Mouse (Mus musculus): ENCODE data around the gene Tex21. TPM values are rescaled to one million over a fixed set of nuclear protein-coding genes. Genes with fewer than 3 reads are reported as not detected.
A peak's percentile ranks its signal among the peaks of the same experiment; 100 is the strongest.

Gene Tex21
- polyA plus RNA-seq, 1 experiment from 2014 or later: not detected

DNA sequence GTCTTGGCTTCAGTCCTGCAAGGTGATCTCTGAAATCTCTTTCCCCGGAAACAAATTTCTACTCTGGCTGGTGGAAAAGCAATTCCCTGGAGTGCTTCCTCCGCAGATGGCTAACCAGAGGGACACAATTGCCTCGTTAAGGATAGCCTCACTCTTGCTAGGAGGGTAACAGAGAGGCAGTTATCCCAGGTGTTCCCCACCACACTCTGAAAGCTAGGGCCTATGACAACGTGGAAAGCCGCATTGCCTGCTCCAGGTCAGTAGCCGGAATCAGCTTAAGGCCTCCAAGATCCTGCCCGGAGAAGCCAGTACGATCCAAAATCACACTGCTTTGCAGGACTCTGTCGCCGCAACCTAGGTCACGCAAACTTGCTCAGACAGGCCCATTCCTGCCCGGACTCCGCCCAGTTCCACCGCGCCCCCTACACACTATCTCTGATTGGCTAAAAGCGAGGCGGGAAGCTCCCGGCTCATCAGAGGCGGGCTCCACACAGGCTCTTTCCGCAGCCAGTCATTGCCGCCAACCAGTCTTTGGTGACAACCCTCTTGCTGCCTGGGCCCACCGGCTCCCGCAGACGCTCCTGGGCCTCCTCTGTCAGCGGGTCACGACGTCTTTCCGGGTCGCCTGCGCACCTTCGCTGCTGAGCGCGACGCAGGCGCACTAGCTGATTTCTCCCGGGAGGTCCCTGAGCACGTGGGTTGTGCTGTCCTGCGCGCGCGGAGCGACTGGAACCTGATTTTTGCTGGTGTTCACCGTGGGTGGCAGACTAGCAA is 8.4 kb upstream of the Tex21 start, which contains the start of gene Mthfd1:
TSS of gene Mthfd1 (plus strand) at position 574 of the 774 bp plus-strand sequence.
- H3K27me3 ChIP-seq (replicated peaks; ENCODE audit: control insufficient read depth, insufficient read depth, low read length): no peaks in the 10 kb centered on the region
- H3K36me3 ChIP-seq (ENCODE audit: control insufficient read depth, insufficient read depth): no peaks in the 10 kb centered on the region
- H3K9ac ChIP-seq (ENCODE audit: low read depth, low read length): peak within 1 kb of the TSS; percentile 59
- no peaks in the 10 kb centered on the region for H3K9me3 ChIP-seq (ENCODE audit: control insufficient read depth)
- TF ChIP-seq CTCF (IDR thresholded peaks at IDR 0.05; ENCODE audit: low read depth): 0 out of 2 replicates have a peak, but pooled peaks have one; percentile 10
- ATAC-seq: peak; percentile 98
- 2% methylated on average over 43 of the region's 43 CpGs for WGBS
- H3K4me3 ChIP-seq (ENCODE audit: low read depth, low read length): peak within 1 kb of the TSS; percentile 67
- H3K4me2 ChIP-seq (replicated peaks; ENCODE audit: low read depth): peak within 1 kb of the TSS; percentile 96
- peak within 1 kb of the TSS; percentile 60 for H3K27ac ChIP-seq (ENCODE audit: low read depth, low read length)
- no peaks in the 10 kb centered on the region; the same call in 1 of the 2 replicates for H3K4me1 ChIP-seq (replicated peaks; ENCODE audit: control insufficient read depth, insufficient read depth, low read length)

DNA sequence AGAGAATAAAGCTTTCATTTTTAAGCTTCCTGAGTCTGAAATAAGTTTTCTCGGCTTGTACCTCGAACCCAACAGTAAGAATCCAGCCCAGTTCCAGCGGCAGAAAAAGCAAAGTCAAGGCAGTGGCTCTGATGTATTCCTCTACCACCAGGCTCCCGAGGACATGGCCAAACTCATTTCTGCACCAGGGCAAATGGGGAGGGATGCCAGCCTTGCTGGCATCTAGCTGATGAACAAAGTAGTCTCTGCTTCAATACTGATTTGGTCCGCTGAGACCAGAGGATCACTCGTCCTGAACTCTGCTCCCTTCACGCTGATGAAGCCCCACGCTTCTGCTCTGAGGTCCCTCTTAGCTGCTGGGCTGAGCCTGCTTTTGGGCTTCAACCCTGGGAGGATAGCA is 7.4 kb upstream of the Tex21 start:
- no peaks in the 10 kb centered on the region for H3K27me3 ChIP-seq (replicated peaks; ENCODE audit: control insufficient read depth, insufficient read depth, low read length)
- H3K4me2 ChIP-seq (replicated peaks; ENCODE audit: low read depth): no peak overlapping the region
- no peak for TF ChIP-seq CTCF (IDR thresholded peaks at IDR 0.05; ENCODE audit: low read depth)
- no peaks in the 10 kb centered on the region for H3K9me3 ChIP-seq (ENCODE audit: control insufficient read depth)
- H3K36me3 ChIP-seq (ENCODE audit: control insufficient read depth, insufficient read depth): no peaks in the 10 kb centered on the region
- H3K27ac ChIP-seq (ENCODE audit: low read depth, low read length): no peak overlapping the region
- H3K4me1 ChIP-seq (replicated peaks; ENCODE audit: control insufficient read depth, insufficient read depth, low read length): no peaks in the 10 kb centered on the region; the same call in 1 of the 2 replicates
- 72% methylated on average over 8 of the region's 8 CpGs for WGBS
- ATAC-seq: no peak
- H3K9ac ChIP-seq (ENCODE audit: low read depth, low read length): no peak overlapping the region
- no peak overlapping the region for H3K4me3 ChIP-seq (ENCODE audit: low read depth, low read length)

- no peaks in the 10 kb centered on the region for H3K9me3 ChIP-seq (ENCODE audit: control insufficient read depth)
- H3K27ac ChIP-seq (ENCODE audit: low read depth, low read length): no peak overlapping the region
- H3K4me1 ChIP-seq (replicated peaks; ENCODE audit: control insufficient read depth, insufficient read depth, low read length): no peaks in the 10 kb centered on the region; the same call in 1 of the 2 replicates
- ATAC-seq: no peak
- TF ChIP-seq CTCF (IDR thresholded peaks at IDR 0.05; ENCODE audit: low read depth): no peak
- no peak overlapping the region for H3K4me3 ChIP-seq (ENCODE audit: low read depth, low read length)
- H3K27me3 ChIP-seq (replicated peaks; ENCODE audit: control insufficient read depth, insufficient read depth, low read length): no peaks in the 10 kb centered on the region
- H3K4me2 ChIP-seq (replicated peaks; ENCODE audit: low read depth): no peak overlapping the region
- 77% methylated on average over 2 of the region's 2 CpGs for WGBS
- H3K36me3 ChIP-seq (ENCODE audit: control insufficient read depth, insufficient read depth): no peaks in the 10 kb centered on the region
- H3K9ac ChIP-seq (ENCODE audit: low read depth, low read length): no peak overlapping the region
Measured at GRCm38 (mm10) chr12:76253591-76253990, 7.0 kb upstream of the Tex21 start.

DNA sequence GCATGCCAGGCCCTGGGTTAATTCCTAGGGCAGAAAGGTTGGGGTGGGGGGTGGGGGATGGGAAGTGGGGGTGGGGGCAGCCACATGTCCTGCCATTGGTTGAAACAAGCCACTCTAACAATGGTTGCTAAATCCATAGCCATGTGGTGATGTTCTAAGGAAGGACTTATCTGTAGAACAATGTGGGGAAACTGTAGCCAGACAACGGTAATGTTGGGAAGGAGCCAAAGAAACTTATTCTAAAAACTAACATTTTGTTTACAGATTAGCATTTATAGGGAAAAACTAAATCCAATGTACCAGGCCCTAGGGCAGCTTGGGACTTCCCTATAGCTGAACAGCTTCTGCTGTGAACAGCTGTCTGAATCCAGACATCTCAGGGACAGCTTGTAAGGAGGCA is 6.5 kb upstream of the Tex21 start:
- no peak for TF ChIP-seq CTCF (IDR thresholded peaks at IDR 0.05; ENCODE audit: low read depth)
- Histone ChIP-seq H3K27me3 (replicated peaks; ENCODE audit: control insufficient read depth, insufficient read depth, low read length) (no peaks in the 10 kb centered on the region), H3K9me3 (ENCODE audit: control insufficient read depth) (no peaks in the 10 kb centered on the region), H3K4me1 (replicated peaks; ENCODE audit: control insufficient read depth, insufficient read depth, low read length) (no peaks in the 10 kb centered on the region; the same call in 1 of the 2 replicates), H3K27ac (ENCODE audit: low read depth, low read length) (no peak overlapping the region), H3K36me3 (ENCODE audit: control insufficient read depth, insufficient read depth) (no peaks in the 10 kb centered on the region), H3K4me2 (replicated peaks; ENCODE audit: low read depth) (no peak overlapping the region), H3K9ac (ENCODE audit: low read depth, low read length) (no peak overlapping the region), H3K4me3 (ENCODE audit: low read depth, low read length) (no peak overlapping the region)
- WGBS: 62% methylated on average over 1 of the region's 1 CpGs
- ATAC-seq: no peak

DNA sequence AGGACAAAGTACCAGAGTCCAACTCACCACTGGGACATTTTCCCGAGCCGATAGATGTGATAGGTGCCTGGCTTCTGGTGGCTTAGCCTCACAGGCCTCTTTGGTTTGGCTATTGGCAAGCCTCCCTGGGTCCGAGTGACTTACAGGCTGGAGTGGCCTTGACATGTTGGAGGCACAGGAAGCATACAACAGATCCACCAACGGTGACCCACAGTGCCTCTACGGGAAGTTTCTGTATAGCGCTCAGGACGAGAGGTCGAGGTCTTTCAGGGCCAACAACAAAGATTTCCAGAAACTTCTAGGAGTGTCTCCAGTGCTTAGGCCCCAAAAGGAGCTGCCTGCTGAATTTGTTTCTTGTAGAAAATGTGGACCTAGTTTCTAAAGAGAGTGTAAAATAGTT is 1.6 kb downstream of the Tex21 start:
- Histone ChIP-seq H3K9ac (ENCODE audit: low read depth, low read length) (no peak overlapping the region), H3K27me3 (replicated peaks; ENCODE audit: control insufficient read depth, insufficient read depth, low read length) (no peaks in the 10 kb centered on the region), H3K27ac (ENCODE audit: low read depth, low read length) (no peak overlapping the region), H3K9me3 (ENCODE audit: control insufficient read depth) (no peaks in the 10 kb centered on the region), H3K4me1 (replicated peaks; ENCODE audit: control insufficient read depth, insufficient read depth, low read length) (no peaks in the 10 kb centered on the region), H3K4me2 (replicated peaks; ENCODE audit: low read depth) (no peak overlapping the region), H3K36me3 (ENCODE audit: control insufficient read depth, insufficient read depth) (no peaks in the 10 kb centered on the region), H3K4me3 (ENCODE audit: low read depth, low read length) (no peak overlapping the region)
- 83% methylated on average over 8 of the region's 8 CpGs for WGBS
- no peak for TF ChIP-seq CTCF (IDR thresholded peaks at IDR 0.05; ENCODE audit: low read depth)
- ATAC-seq: no peak

- no peak overlapping the region for H3K9ac ChIP-seq (ENCODE audit: low read depth, low read length)
- no peaks in the 10 kb centered on the region for H3K9me3 ChIP-seq (ENCODE audit: control insufficient read depth)
- no peak for TF ChIP-seq CTCF (IDR thresholded peaks at IDR 0.05; ENCODE audit: low read depth)
- H3K27me3 ChIP-seq (replicated peaks; ENCODE audit: control insufficient read depth, insufficient read depth, low read length): no peaks in the 10 kb centered on the region
- no peak overlapping the region for H3K27ac ChIP-seq (ENCODE audit: low read depth, low read length)
- H3K4me1 ChIP-seq (replicated peaks; ENCODE audit: control insufficient read depth, insufficient read depth, low read length): no peaks in the 10 kb centered on the region
- H3K4me3 ChIP-seq (ENCODE audit: low read depth, low read length): no peak overlapping the region
- no peak overlapping the region for H3K4me2 ChIP-seq (replicated peaks; ENCODE audit: low read depth)
- H3K36me3 ChIP-seq (ENCODE audit: control insufficient read depth, insufficient read depth): no peaks in the 10 kb centered on the region
- no peak for ATAC-seq
- WGBS: 55% methylated on average over 5 of the region's 5 CpGs
Measured at GRCm38 (mm10) chr12:76241833-76242232, 4.7 kb downstream of the Tex21 start.
